Mouse (Mus musculus) ZHBTc4 (cell line): ENCODE measurements around the gene Rgs7.

Source experiments
- DNase-seq: peaks from one replicate; pipeline ENCODE4 v3.0.0-alpha.2; 2011; ENCODE audit warnings: low read depth, low spot score

Gene Rgs7

DNA sequence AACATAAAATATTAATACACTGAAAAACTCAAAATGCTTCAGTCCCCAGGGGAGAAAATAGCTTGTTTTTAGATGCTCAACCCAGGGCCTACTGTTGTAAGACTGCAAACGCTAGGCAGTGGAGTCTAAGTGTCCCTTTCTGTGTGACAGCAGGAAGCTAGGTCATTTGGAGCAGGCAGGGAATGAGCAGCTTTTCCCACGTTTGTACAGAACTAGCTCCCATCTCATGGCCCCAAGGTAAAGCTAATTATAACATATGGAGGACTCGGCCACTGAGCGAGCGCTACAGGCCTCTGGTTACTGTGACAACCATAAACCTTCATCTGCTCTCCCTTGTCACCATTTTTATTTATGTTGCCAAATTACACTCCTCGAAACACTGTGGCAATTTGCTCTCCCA is 460.3 kb downstream of the Rgs7 start:
- no peak for DNase-seq

GRCm38 (mm10) chr1:175028716-175029204 is 463.5 kb downstream of the Rgs7 start:
- DNase-seq = peak; percentile 86

GRCm38 (mm10) chr1:175028267-175028666 is 464.0 kb downstream of the Rgs7 start:
- DNase-seq = peak; percentile 21

- no peak for DNase-seq
These were observed 466.5 kb downstream of the Rgs7 start for GRCm38 (mm10) chr1:175025781-175026309.

DNA sequence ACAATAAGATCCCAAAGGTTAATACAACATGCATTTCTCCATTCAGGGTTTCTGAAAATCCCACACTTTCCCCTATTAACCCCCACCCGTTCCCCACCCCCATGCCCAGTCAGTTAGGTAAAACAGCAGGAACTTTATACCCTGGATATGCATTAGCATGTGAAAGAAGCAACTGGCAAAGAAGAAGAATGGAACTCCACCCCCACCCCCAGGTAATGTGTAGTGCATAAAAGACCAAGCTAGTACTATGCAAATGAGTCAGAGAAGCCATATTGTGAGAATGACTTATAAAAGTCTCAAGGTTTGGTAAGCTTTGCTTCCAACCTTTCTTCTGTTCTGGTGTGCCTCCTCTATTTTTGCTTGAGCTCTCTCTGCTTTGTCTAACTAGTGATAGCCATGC is 468.2 kb downstream of the Rgs7 start:
- peak; percentile 18 for DNase-seq
